Mouse (Mus musculus) ES-E14 (cell line): ENCODE data around the gene Rufy1. TPM values are rescaled to one million over a fixed set of nuclear protein-coding genes. Genes with fewer than 3 reads are reported as not detected.

Source experiments
- DNase-seq: peaks from one replicate; pipeline ENCODE4 v3.0.0-alpha.2; 2013; ENCODE audit warnings: low read depth, low spot score
- H3K27ac ChIP-seq: 2 replicates; pipeline ENCODE4 v1.5.1; 2012; ENCODE audit warnings: low read depth, mild to moderate bottlenecking, low read length, moderate library complexity, mixed read lengths; ENCODE audit not compliant: poor library complexity, insufficient read depth, severe bottlenecking
- H3K36me3 ChIP-seq: 2 replicates; pipeline ENCODE4 v1.6.1; 2012; ENCODE audit warnings: mild to moderate bottlenecking, low read length, moderate library complexity, mixed read lengths; ENCODE audit not compliant: control insufficient read depth, poor library complexity, insufficient read depth, severe bottlenecking
- H3K4me1 ChIP-seq, 2 experiments: fragments of 150-350 bp in 1 of 2; sonication (generic) in 1 of 2; 2 replicates each; pipeline ENCODE4 v1.6.1; 2012; ENCODE audit warnings: low read length in 2 of 2, mild to moderate bottlenecking in 1 of 2, mixed read lengths in 1 of 2; ENCODE audit not compliant: control insufficient read depth in 2 of 2, insufficient read depth in 2 of 2, poor library complexity in 1 of 2
- H3K4me3 ChIP-seq, 2 experiments: fragments of 150-350 bp in 1 of 2; sonication (generic) in 1 of 2; 2 replicates each; pipeline ENCODE4 v1.5.1; 2012; ENCODE audit warnings: low read length in 2 of 2, low read depth in 1 of 2, mild to moderate bottlenecking in 1 of 2, mixed read lengths in 1 of 2; ENCODE audit not compliant: insufficient read depth in 1 of 2, poor library complexity in 1 of 2, severe bottlenecking in 1 of 2
- H3K9ac ChIP-seq: 2 replicates; pipeline ENCODE4 v1.6.1; 2012; ENCODE audit warnings: low read depth, mild to moderate bottlenecking, low read length, mixed read lengths; ENCODE audit not compliant: poor library complexity, insufficient read depth, severe bottlenecking
- H3K9me3 ChIP-seq: fragments of 150-350 bp; sonication (generic); 2 replicates; pipeline ENCODE4 v1.6.1; 2012; ENCODE audit warnings: low read depth, mild to moderate bottlenecking, low read length; ENCODE audit not compliant: control insufficient read depth, insufficient read depth
- CHD2 ChIP-seq: IDR thresholded peaks from 2 replicates; pipeline ENCODE4 v1.6.1; 2014; ENCODE audit warnings: mild to moderate bottlenecking, low read depth, low read length, inconsistent platforms
- HCFC1 ChIP-seq: IDR thresholded peaks from 2 replicates; pipeline ENCODE4 v1.6.1; 2012; ENCODE audit warnings: low read length, inconsistent platforms, borderline replicate concordance; ENCODE audit not compliant: insufficient read depth
- MAFK ChIP-seq: IDR thresholded peaks from 2 replicates; pipeline ENCODE4 v1.6.1; 2014; ENCODE audit warnings: mild to moderate bottlenecking, low read depth, low read length, inconsistent platforms; ENCODE audit not compliant: insufficient read depth
- ZC3H11A ChIP-seq: IDR thresholded peaks from 2 replicates; pipeline ENCODE4 v1.6.1; 2012; ENCODE audit warnings: low read depth, mild to moderate bottlenecking, inconsistent platforms, low read length, borderline replicate concordance
- ZNF384 ChIP-seq: IDR thresholded peaks from 2 replicates; pipeline ENCODE4 v1.6.1; 2012; ENCODE audit warnings: low read depth, low read length, inconsistent platforms
- in situ Hi-C, 2 experiments: fragments of 600-800 bp; cut with MboI; formaldehyde crosslinking; loops; one replicate each; pipeline ENCODE4 v1.15.1; 2025; ENCODE audit warnings: low sequenced_read_pairs in 2 of 2, inconsistent platforms in 1 of 2; ENCODE audit not compliant: unreplicated experiment in 2 of 2
- total RNA-seq: library from RNA; depleted of rRNA; stranded (reverse); fragments of 300-350 nt; gene quantifications from 2 replicates; pipeline ENCODE4 v1.2.3, GENCODE M21; 2012

Rufy1 gene
- total RNA-seq, 1 experiment: 11.2 TPM

- TF ChIP-seq ZC3H11A (no peak), CHD2 (no peak), HCFC1 (no peak), ZNF384 (no peak), MAFK (no peak)
- Histone ChIP-seq H3K4me3 (no peak overlapping the region), H3K27ac (no peak overlapping the region), H3K9me3 (no peaks in the 10 kb centered on the region), H3K4me1 (peaks cover 7 to 15% of the 10 kb centered on the region in 2 experiments; a peak in 2 of 4 replicates), H3K9ac (no peak overlapping the region), H3K36me3 (no peaks in the 10 kb centered on the region; the same call in 1 of the 2 replicates)
- no peak for DNase-seq
- in situ Hi-C loops: no loop called here
Observed at GRCm38 (mm10) chr11:50394731-50395130, 36.2 kb downstream of the Rufy1 start.

GRCm38 (mm10) chr11:50393306-50393705 is 37.6 kb downstream of the Rufy1 start:
- Histone ChIP-seq H3K36me3 (no peaks in the 10 kb centered on the region; the same call in 1 of the 2 replicates), H3K4me1 (peaks cover 12 to 20% of the 10 kb centered on the region in 2 experiments; a peak in 3 of 4 replicates), H3K4me3 (no peak overlapping the region), H3K9me3 (no peaks in the 10 kb centered on the region), H3K27ac (no peak overlapping the region), H3K9ac (no peak overlapping the region)
- in situ Hi-C loops: no loop called here
- DNase-seq: no peak
- TF ChIP-seq ZC3H11A: no peak

- H3K9me3 ChIP-seq: no peaks in the 10 kb centered on the region
- peak; percentile 47 for DNase-seq
- peak overlapping the region; percentile 14 for H3K27ac ChIP-seq
- H3K4me1 ChIP-seq: peaks cover 12 to 18% of the 10 kb centered on the region in 2 experiments; a peak in 3 of 4 replicates
- TF ChIP-seq MAFK: no peak
- TF ChIP-seq ZC3H11A: no peak
- TF ChIP-seq CHD2: no peak
- no peak for TF ChIP-seq HCFC1
- no peak for TF ChIP-seq ZNF384
- in situ Hi-C loops: no loop called here
- peaks cover 3% of the 10 kb centered on the region for H3K36me3 ChIP-seq
- H3K9ac ChIP-seq: no peak overlapping the region
- H3K4me3 ChIP-seq: no peak overlapping the region
Observed at GRCm38 (mm10) chr11:50391272-50391960, 39.5 kb downstream of the Rufy1 start.

- H3K36me3 ChIP-seq: peaks cover 8% of the 10 kb centered on the region
- no peaks in the 10 kb centered on the region for H3K9me3 ChIP-seq
- DNase-seq: no peak
- peaks cover 12 to 18% of the 10 kb centered on the region in 2 experiments; a peak in 3 of 4 replicates for H3K4me1 ChIP-seq
- in situ Hi-C loops: loop anchor here in 1 of 2 experiments (5.0 kb wide), 1 partner anchor 87 kb away; no protein-coding TSS in a partner anchor
- no peak overlapping the region for H3K4me3 ChIP-seq
- no peak overlapping the region for H3K27ac ChIP-seq
- TF ChIP-seq MAFK (no peak), ZNF384 (no peak), HCFC1 (no peak), ZC3H11A (no peak), CHD2 (no peak)
- no peak overlapping the region for H3K9ac ChIP-seq
Observed at GRCm38 (mm10) chr11:50389616-50390015, 41.3 kb downstream of the Rufy1 start.
